8 mouse cellular contexts compared by ENCODE assay signal in genomic region chr11:102651381-102651780, GRCm38 (mm10). TPM values are rescaled to one million over a fixed set of nuclear protein-coding genes. Genes with fewer than 3 reads are reported as not detected.
DNase-seq lines count a peak whose midpoint lies in the region; ATAC-seq and TF ChIP-seq lines count a peak whose summit lies in the region.

No protein-coding gene starts in this region.

- 8% methylated on average over 9 of the region's 9 CpGs for WGBS in thymus, adult 2 months
- WGBS in kidney, embryonic 14.5 days, result 5% methylated on average over 9 of the region's 9 CpGs
- WGBS in limb, embryonic 14.5 days, result 2% methylated on average over 9 of the region's 9 CpGs

- H3K4me1 ChIP-seq in thymus, adult 2 months (replicated peaks; ENCODE audit: control insufficient read depth, insufficient read depth, low read length), result no peaks in the 10 kb centered on the region
- 0 out of 2 replicates have a peak, but pooled peaks cover 4% of the 10 kb centered on the region for H3K4me1 ChIP-seq in kidney, embryonic 14.5 days (ENCODE audit: control insufficient read depth, insufficient read depth, low read length)
- peaks cover 16% of the 10 kb centered on the region for H3K4me1 ChIP-seq in limb, embryonic 14.5 days (ENCODE audit: control insufficient read depth, insufficient read depth, low read length)

- H3K27ac ChIP-seq in thymus, adult 2 months (ENCODE audit: control insufficient read depth, insufficient read depth, low read length), result no peak overlapping the region
- H3K27ac ChIP-seq in kidney, embryonic 14.5 days (ENCODE audit: low read depth, low read length), result no peak overlapping the region
- H3K27ac ChIP-seq in limb, embryonic 14.5 days (replicated peaks; ENCODE audit: low read depth, low read length), result no peak overlapping the region

- DNase-seq in thymus, adult 2 months, result peak; percentile 26
- no peak for DNase-seq in thymus, adult 18-20 months
- peak; percentile 62 to 76 for DNase-seq in cerebellum, adult 18-20 months
- DNase-seq in frontal cortex, postnatal 36 days (ENCODE audit: low spot score in 2 of 2), result peak; percentile 69 to 70
- peak; percentile 86 for DNase-seq in limb, embryonic 14.5 days (ENCODE audit: low spot score)
- peak; percentile 79 for DNase-seq in retina, postnatal 1 day
- peak; percentile 39 for DNase-seq in yolk sac, embryonic 10.5 days (ENCODE audit: low spot score)

- no peak overlapping the region for H3K4me3 ChIP-seq in thymus, adult 2 months (ENCODE audit: control insufficient read depth, insufficient read depth, low read length)
- no peak overlapping the region for H3K4me3 ChIP-seq in kidney, embryonic 14.5 days (ENCODE audit: low read length)
- H3K4me3 ChIP-seq in limb, embryonic 14.5 days (replicated peaks; ENCODE audit: low read length), result no peak overlapping the region

- no peak for TF ChIP-seq POLR2A in thymus, adult 2 months (IDR thresholded peaks at IDR 0.05; ENCODE audit: control insufficient read depth, extremely low read depth, insufficient read depth, low read length, poor library complexity)
- no peak for TF ChIP-seq POLR2A in limb, embryonic 14.5 days (IDR thresholded peaks at IDR 0.05; ENCODE audit: borderline replicate concordance, extremely low read depth, insufficient read depth, insufficient read length)

- H3K9me3 ChIP-seq in kidney, embryonic 14.5 days (ENCODE audit: control insufficient read depth, low read length), result no peaks in the 10 kb centered on the region
- H3K9me3 ChIP-seq in limb, embryonic 14.5 days (ENCODE audit: control insufficient read depth, low read length), result no peaks in the 10 kb centered on the region

- H3K9ac ChIP-seq in kidney, embryonic 14.5 days (ENCODE audit: low read depth, low read length), result no peak overlapping the region
- no peak overlapping the region for H3K9ac ChIP-seq in limb, embryonic 14.5 days (ENCODE audit: low read depth, low read length, severe bottlenecking)

- no peaks in the 10 kb centered on the region for H3K36me3 ChIP-seq in thymus, adult 2 months (ENCODE audit: control insufficient read depth, insufficient read depth, low read length)
- no peaks in the 10 kb centered on the region for H3K36me3 ChIP-seq in kidney, embryonic 14.5 days (ENCODE audit: control insufficient read depth, insufficient read depth, low read length)
- no peaks in the 10 kb centered on the region for H3K36me3 ChIP-seq in limb, embryonic 14.5 days (ENCODE audit: control insufficient read depth, insufficient read depth, low read length)

- peak; percentile 72; the same call in 1 of the 2 replicates for TF ChIP-seq CTCF in thymus, adult 2 months (IDR thresholded peaks at IDR 0.05; ENCODE audit: borderline replicate concordance, control insufficient read depth, extremely low read depth, insufficient read depth, low read length, poor library complexity)

- H3K4me2 ChIP-seq in kidney, embryonic 14.5 days (replicated peaks; ENCODE audit: low read depth, low read length), result no peak overlapping the region
- H3K4me2 ChIP-seq in limb, embryonic 14.5 days (replicated peaks; ENCODE audit: low read depth, low read length, severe bottlenecking), result no peak overlapping the region

- no peaks in the 10 kb centered on the region for H3K27me3 ChIP-seq in thymus, adult 2 months (ENCODE audit: control insufficient read depth, insufficient read depth, low read length)
- H3K27me3 ChIP-seq in kidney, embryonic 14.5 days (ENCODE audit: control insufficient read depth, insufficient read depth, low read length), result no peaks in the 10 kb centered on the region
- no peaks in the 10 kb centered on the region for H3K27me3 ChIP-seq in limb, embryonic 14.5 days (ENCODE audit: control insufficient read depth, insufficient read depth, low read length)

- peak; percentile 66; the same call in 1 of the 2 replicates for ATAC-seq in kidney, embryonic 14.5 days (ENCODE audit: low FRiP score, low TSS enrichment)
- no peak for ATAC-seq in limb, embryonic 14.5 days (ENCODE audit: low FRiP score, low read depth)

RNA-seq across cellular contexts. Expression of gene Meioc, which starts 12.1 kb away (rescaled TPM):
- not detected in 2 replicates for polyA plus RNA-seq in thymus, adult 2 months (2012; rRNA removed)
- polyA plus RNA-seq in kidney, embryonic 14.5 days (2014; fragmentation: Nextera tagmentation; extraction: Ambion mirVana), result 0.40 and 1.4 TPM in 2 replicates
- 0.68 and 1.2 TPM in 2 replicates for polyA plus RNA-seq in limb, embryonic 14.5 days (2012; rRNA removed)
- 0.91 and 1.00 TPM in 2 replicates for polyA plus RNA-seq in limb, embryonic 14.5 days (2014; fragmentation: Nextera tagmentation; extraction: Ambion mirVana)

RNA-seq across cellular contexts. Expression of gene Ccdc43, which starts 46.2 kb away (rescaled TPM):
- 8.7 and 9.6 TPM in 2 replicates for polyA plus RNA-seq in thymus, adult 2 months (2012; rRNA removed)
- polyA plus RNA-seq in kidney, embryonic 14.5 days (2014; fragmentation: Nextera tagmentation; extraction: Ambion mirVana), result 52.7 and 55.4 TPM in 2 replicates
- polyA plus RNA-seq in limb, embryonic 14.5 days (2012; rRNA removed), result 18.6 and 23.6 TPM in 2 replicates
- 36.6 and 38.1 TPM in 2 replicates for polyA plus RNA-seq in limb, embryonic 14.5 days (2014; fragmentation: Nextera tagmentation; extraction: Ambion mirVana)

RNA-seq across cellular contexts. Expression of gene Fzd2, which starts 47.2 kb away (rescaled TPM):
- 7.2 and 10.2 TPM in 2 replicates for polyA plus RNA-seq in thymus, adult 2 months (2012; rRNA removed)
- 41.7 and 49.7 TPM in 2 replicates for polyA plus RNA-seq in kidney, embryonic 14.5 days (2014; fragmentation: Nextera tagmentation; extraction: Ambion mirVana)
- polyA plus RNA-seq in limb, embryonic 14.5 days (2012; rRNA removed), result 163 and 258 TPM in 2 replicates
- polyA plus RNA-seq in limb, embryonic 14.5 days (2014; fragmentation: Nextera tagmentation; extraction: Ambion mirVana), result 65.5 and 70.7 TPM in 2 replicates

Comparison
In these comparisons a context has a peak if more than half of its experiments do, and no peak if none do; other contexts are left out.
1. DNase-seq: peak in thymus, adult 2 months (single experiment), cerebellum, adult 18-20 months (2 of 2), frontal cortex, postnatal 36 days (2 of 2), limb, embryonic 14.5 days (single experiment), retina, postnatal 1 day (single experiment) and yolk sac, embryonic 10.5 days (single experiment); none in thymus, adult 18-20 months (0 of 2).